Mouse (Mus musculus) testis, postnatal 14 days (tissue): ENCODE results near the gene Schip1.

ENCODE experiments used
- DNase-seq: peaks from one replicate; pipeline ENCODE4 v3.0.0; 2021; ENCODE audit warnings: low spot score

Schip1 gene

GRCm38 (mm10) chr3:68385544-68385943 lies 320.9 kb downstream of the Schip1 start:
- DNase-seq: no peak

GRCm38 (mm10) chr3:68388023-68388422 lies 323.4 kb downstream of the Schip1 start:
- no peak for DNase-seq

- no peak for DNase-seq
Measured at GRCm38 (mm10) chr3:68393578-68393977, 329.0 kb downstream of the Schip1 start.

- DNase-seq: no peak
Measured at GRCm38 (mm10) chr3:68398691-68399090, 334.1 kb downstream of the Schip1 start.

GRCm38 (mm10) chr3:68400121-68400520 lies 335.5 kb downstream of the Schip1 start:
- no peak for DNase-seq

GRCm38 (mm10) chr3:68403343-68403742 lies 338.7 kb downstream of the Schip1 start:
- no peak for DNase-seq

GRCm38 (mm10) chr3:68403783-68404217 lies 339.2 kb downstream of the Schip1 start:
- DNase-seq: no peak

- DNase-seq: no peak
Measured at GRCm38 (mm10) chr3:68405724-68406123, 341.1 kb downstream of the Schip1 start.

- no peak for DNase-seq
Measured at GRCm38 (mm10) chr3:68412262-68412661, 347.7 kb downstream of the Schip1 start.

GRCm38 (mm10) chr3:68419792-68420191 lies 355.2 kb downstream of the Schip1 start:
- DNase-seq: no peak

GRCm38 (mm10) chr3:68420927-68421326 lies 356.3 kb downstream of the Schip1 start:
- DNase-seq: no peak

GRCm38 (mm10) chr3:68421849-68422248 lies 357.2 kb downstream of the Schip1 start:
- no peak for DNase-seq

- DNase-seq: no peak
Measured at GRCm38 (mm10) chr3:68428081-68428480, 363.5 kb downstream of the Schip1 start.

GRCm38 (mm10) chr3:68434435-68434834 lies 369.8 kb downstream of the Schip1 start:
- no peak for DNase-seq

GRCm38 (mm10) chr3:68434897-68435296 lies 370.3 kb downstream of the Schip1 start:
- no peak for DNase-seq

GRCm38 (mm10) chr3:68448480-68448879 lies 383.9 kb downstream of the Schip1 start:
- no peak for DNase-seq

GRCm38 (mm10) chr3:68451634-68452033 lies 387.0 kb downstream of the Schip1 start:
- no peak for DNase-seq

- DNase-seq: no peak
Measured at GRCm38 (mm10) chr3:68453266-68453665, 388.7 kb downstream of the Schip1 start.

- DNase-seq: no peak
Measured at GRCm38 (mm10) chr3:68453719-68454455, 389.3 kb downstream of the Schip1 start.

- no peak for DNase-seq
Measured at GRCm38 (mm10) chr3:68466643-68467042, 402.0 kb downstream of the Schip1 start.

- DNase-seq: no peak
Measured at GRCm38 (mm10) chr3:68467941-68468687, 403.5 kb downstream of the Schip1 start.

GRCm38 (mm10) chr3:68469643-68470042 lies 405.0 kb downstream of the Schip1 start:
- no peak for DNase-seq

- DNase-seq: no peak
Measured at GRCm38 (mm10) chr3:68470061-68470460, 405.5 kb downstream of the Schip1 start.
